Mouse (Mus musculus) erythroblast, embryonic 14.5 days (primary cell): Measurements from ENCODE around the gene Akap13.

ENCODE experiments used
- GATA1 ChIP-seq: IDR thresholded peaks from 2 replicates; pipeline ENCODE4 v1.6.1; 2012; ENCODE audit warnings: low read length, inconsistent platforms, mixed read lengths
- TAL1 ChIP-seq: IDR thresholded peaks from 3 replicates; pipeline ENCODE4 v1.6.1; 2012; ENCODE audit warnings: low read length, inconsistent platforms, mixed read lengths

DNA sequence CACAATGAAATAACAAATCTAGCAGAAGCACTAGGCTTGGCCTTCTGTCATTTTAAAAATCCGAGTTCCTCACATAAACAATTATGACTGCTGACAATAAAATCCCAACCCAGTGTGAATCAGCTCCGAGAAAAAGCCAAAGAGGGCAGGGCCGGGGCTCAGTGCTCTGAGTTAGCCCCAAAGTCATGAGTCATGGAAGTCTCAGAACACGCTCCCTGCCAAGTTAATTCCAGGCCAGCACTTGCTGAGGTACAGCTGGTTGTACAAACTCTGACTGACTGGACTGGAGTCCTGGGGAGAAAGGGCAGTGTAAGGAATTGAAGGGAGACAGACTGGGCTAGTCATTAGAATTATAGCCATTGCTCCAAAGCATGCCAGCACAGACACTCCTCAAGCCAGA lies 28.0 kb upstream of the Akap13 start:
- TF ChIP-seq GATA1: no peak
- no peak for TF ChIP-seq TAL1
